Mouse (Mus musculus) olfactory bulb, adult 2 months (tissue): ENCODE data around the gene Wdtc1.

Experiments
- CTCF ChIP-seq: fragments of 200-500 bp; IDR thresholded peaks from 2 replicates; pipeline ENCODE4 v1.5.1; 2012; ENCODE audit warnings: low read depth, mild to moderate bottlenecking, low read length, moderate library complexity; ENCODE audit not compliant: insufficient read depth
- POLR2A ChIP-seq: fragments of 200-500 bp; IDR thresholded peaks from 2 replicates; pipeline ENCODE4 v1.6.1; 2012; ENCODE audit warnings: mild to moderate bottlenecking, low read depth, low read length, moderate library complexity; ENCODE audit not compliant: insufficient read depth

DNA sequence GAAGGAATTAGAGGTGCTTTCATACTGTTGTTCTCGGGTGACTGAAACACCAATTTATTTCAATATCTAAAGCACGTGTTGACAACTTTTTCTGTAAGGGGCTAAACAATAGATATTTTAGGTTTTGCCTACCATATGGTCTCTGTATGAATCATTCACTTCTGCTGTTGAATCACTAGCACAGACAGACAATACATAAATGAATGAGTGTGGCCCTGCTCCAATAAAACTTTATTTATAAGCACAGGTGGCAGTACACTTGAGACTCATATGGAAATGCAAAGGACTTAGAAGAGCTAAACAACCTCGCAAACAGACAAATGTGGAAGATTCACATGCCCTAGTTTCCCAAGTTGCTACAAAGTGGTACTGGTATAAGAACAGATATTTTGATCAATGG, 33.6 kb downstream of the Wdtc1 start:
- TF ChIP-seq POLR2A (no peak), CTCF (no peak)
